Mouse (Mus musculus) megakaryocyte, embryonic 14.5 days (primary cell): ENCODE results near the gene Igsf11.

Source experiments
- FLI1 ChIP-seq: IDR thresholded peaks from 2 replicates; pipeline ENCODE4 v1.6.1; 2012; ENCODE audit warnings: low read length, inconsistent platforms, mixed read lengths
- GATA1 ChIP-seq: IDR thresholded peaks from 3 replicates; pipeline ENCODE4 v1.6.1; 2012; ENCODE audit warnings: mixed read lengths, low read length, inconsistent platforms, borderline replicate concordance

- TF ChIP-seq GATA1: no peak
- TF ChIP-seq FLI1: no peak
These were observed 92.9 kb downstream of the Igsf11 start for GRCm38 (mm10) chr16:38985411-38985810.
